Mouse (Mus musculus): ENCODE data around the gene Ankub1.

The Ankub1 gene

DNA sequence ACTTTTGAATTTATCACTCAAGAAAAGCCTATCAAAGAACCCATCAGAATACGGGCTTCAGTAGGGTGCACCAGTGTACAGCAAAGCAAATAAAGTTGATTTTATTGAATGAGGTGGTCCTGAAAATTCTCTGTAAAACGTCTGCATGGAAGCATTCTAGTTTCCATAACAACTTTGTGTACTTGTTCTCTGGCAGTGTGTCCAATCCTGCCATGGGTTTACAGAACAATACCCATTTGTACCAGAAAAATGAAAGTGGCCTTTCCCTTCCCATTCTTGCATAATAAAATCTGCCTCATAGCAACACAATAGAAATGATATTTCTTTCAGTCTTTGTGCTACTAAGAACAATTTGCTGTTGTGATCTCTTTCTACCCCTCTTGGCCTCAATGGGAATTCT is at the start of gene Ankub1:
Gene Ankub1 (minus strand): TSS at position 81 of the 400 bp plus-strand sequence.
- no peak for DNase-seq

DNA sequence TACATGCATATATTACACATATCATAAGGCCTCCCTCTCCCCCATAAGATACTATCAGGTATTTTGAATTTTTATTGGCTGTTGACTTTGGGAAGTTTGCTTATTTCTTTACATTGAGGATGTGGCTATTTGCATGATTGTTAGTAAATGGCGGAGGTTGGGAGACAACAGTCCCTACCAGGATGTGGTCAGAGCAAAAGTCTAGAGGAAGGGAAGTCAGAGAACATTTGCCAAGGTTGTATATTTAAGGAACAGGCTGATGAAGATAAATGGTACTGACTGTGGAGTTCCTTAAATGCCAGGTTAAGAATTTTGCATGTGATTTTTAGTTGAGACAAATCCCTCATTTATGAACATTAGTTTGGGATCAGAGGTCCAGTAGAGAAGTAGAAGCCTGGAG is 47.2 kb upstream of the Ankub1 start:
- no peak for DNase-seq

DNA sequence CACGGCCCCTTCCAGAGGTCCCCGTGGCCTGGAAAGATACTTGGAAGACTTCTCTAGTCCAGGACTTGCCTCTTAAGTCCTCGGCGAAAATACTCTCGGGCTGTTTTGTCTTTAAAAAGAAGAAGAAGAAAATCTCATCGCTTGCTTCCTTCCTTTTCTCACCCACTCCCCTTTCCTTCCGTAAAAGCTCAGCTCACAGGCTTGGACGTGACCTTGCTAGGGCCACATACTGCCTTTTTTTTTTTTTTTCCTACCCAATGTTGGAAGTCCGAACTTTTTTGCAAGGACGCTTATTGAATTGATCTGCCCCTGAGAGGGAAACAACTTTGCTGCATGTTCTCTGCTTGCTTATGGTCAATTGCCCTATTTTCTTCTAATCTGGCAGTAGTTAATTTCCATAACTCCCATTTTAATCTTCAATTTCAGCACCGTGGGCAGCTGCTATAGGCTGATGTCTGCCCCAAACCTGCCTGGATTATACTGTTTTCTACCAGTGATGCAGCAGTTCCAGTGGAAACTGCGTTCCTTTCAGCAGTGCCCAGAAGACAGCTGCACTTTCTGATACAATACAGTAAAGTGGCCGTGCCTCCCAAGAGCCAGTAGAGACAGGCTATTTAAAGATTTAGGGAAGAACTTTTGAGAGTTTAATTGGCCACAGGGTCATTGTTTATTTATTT is 44.0 kb upstream of the Ankub1 start:
- peak in 1 of 2 experiments; percentile 25 for DNase-seq

- peak; percentile 97 to 98 for DNase-seq
Observed at GRCm38 (mm10) chr3:57735511-57736370, 43.1 kb upstream of the Ankub1 start, which contains the start of gene Rnf13. TSS of gene Rnf13 (plus strand) at chr3:57736062.

- DNase-seq: no peak
Observed at GRCm38 (mm10) chr3:57732206-57732915, 39.8 kb upstream of the Ankub1 start.

DNA sequence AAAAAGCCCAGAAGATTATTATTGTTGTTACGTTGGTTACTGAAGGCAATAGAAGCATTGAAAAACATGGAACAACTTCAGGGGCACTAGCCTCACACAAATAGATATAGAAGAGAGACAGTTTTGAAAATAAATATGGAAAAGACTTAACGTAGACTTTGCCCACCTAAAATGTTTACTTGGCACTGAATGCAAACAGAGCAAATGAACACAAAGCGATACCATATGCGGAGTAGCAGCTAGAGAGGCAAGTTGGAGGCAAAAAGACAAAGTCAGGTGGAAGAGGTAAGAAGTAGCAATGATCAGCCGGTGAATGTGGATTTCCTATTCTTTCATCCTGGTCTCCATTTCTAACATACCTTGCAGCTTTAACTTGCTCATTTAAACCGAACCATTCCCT is 21.6 kb upstream of the Ankub1 start:
- no peak for DNase-seq

DNA sequence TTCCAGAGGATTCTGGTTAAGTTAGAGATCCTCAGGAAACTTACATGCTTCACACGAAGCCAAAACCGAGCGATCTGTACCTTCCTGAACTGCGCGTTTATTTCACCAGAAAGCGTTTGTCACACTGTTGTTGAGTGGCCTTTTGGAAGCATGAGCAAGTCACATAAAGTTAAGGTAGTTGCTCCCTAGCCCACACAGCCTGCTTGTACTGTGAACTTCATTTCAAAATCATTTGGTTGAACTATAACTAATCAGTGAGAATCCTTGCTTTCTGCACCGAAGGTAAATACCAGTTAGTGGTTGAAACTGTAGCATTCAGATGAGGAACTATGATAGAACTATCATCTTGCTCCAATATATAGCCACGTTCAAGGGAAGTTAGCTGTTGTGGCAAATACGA is 4.2 kb upstream of the Ankub1 start:
- no peak for DNase-seq

DNA sequence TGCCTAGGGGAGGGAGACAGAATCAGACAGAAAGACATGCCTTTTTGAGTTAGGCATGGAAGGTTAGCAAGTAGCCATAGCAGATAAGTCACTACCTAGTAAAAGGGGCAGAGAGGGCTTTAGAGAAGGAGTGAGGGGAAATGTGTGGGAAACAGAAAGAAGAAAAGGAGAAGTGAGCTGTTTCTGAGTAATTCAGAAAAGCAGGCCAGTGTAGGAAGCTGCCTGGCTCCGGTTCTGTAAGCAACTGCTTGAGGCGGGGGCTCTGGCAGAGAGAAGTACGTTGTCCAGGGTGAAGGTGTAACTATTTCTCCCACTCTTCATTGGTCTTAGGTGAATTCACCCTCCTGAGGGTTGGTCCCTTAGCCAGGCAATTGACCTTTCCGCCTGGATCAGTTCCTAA is 3.6 kb upstream of the Ankub1 start:
- no peak for DNase-seq

GRCm38 (mm10) chr3:57691772-57692171 is 827 bp downstream of the Ankub1 start:
- DNase-seq: no peak

DNA sequence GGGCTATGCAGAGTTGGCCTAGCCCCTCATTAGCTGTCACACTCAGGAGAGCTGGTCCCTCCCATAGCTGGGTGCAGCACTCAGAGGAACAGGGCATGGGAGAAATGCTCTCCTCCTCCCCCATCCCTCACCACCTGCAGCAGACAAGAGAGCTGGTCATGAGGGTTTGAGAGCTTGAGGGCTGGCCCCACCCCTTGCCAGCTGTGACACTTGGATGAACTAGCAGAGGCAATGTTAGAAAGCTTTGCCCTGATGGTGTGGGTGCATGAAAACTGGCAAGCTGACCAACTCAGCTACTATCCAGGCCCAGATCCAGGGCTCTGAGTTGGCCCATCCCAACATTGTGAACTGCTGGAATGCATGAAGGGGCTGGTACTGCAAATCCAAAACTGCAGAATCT is 14.8 kb downstream of the Ankub1 start:
- no peak for DNase-seq

GRCm38 (mm10) chr3:57674075-57674474 is 18.5 kb downstream of the Ankub1 start:
- DNase-seq: no peak

- DNase-seq: no peak
Observed at GRCm38 (mm10) chr3:57673586-57673985, 19.0 kb downstream of the Ankub1 start.

DNA sequence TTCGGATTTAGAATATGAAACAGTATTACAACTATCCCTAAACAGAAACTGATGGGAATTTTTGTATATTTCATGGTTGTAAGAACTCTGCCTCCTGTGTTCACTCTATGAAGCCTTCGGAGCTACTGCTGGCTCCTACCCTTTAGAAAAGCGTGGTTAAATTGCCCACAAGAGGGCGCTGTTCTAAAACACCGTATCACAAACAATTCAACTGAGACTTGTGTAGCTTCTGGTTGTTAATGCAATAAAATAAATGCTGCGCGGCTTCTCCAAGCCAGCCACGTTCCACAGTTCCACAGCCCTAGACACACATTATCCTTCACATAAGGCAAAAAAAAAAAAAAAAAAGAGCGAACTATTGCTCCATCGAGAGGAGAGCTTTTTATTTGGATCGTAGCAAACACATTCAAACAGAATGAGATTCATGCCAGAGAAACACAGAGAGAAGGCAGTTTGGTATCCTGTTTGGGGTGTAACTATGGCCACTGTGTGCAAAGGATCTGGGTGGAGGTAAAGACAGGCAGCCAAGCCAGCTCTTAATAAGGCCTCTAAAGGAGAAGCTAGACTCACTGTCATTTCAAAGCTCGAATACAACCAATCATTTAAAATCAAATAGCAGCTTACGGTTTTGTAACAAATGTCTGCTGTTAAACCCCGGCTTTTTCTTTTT is 25.4 kb downstream of the Ankub1 start:
- peak; percentile 74 to 80 for DNase-seq

DNA sequence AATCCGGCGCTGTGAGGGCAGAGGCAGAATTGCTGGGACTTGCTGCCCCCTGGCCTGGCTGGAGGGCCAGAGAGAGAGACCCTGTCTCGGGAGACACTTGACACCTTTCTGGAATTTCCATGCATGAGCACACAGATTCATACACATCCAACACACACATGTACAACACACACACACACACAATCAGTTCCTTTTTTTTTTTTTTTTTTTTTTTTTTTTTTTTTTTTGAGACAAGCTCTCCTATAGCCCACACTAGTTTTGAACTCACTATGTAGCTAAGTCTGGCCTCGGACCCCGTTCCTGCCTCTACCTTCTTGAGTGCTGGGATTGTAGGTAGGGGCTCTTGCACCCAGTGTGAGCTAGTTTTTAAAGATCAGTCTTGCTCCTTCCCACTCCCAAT is 26.7 kb downstream of the Ankub1 start:
- no peak for DNase-seq

- DNase-seq: no peak
Observed at GRCm38 (mm10) chr3:57664682-57665081, 27.9 kb downstream of the Ankub1 start.

- peak; percentile 52 to 54 for DNase-seq
Observed at GRCm38 (mm10) chr3:57663731-57664130, 28.9 kb downstream of the Ankub1 start.

GRCm38 (mm10) chr3:57658608-57659007 is 34.0 kb downstream of the Ankub1 start:
- DNase-seq: no peak

- no peak for DNase-seq
Observed at GRCm38 (mm10) chr3:57653646-57654045, 39.0 kb downstream of the Ankub1 start.

DNA sequence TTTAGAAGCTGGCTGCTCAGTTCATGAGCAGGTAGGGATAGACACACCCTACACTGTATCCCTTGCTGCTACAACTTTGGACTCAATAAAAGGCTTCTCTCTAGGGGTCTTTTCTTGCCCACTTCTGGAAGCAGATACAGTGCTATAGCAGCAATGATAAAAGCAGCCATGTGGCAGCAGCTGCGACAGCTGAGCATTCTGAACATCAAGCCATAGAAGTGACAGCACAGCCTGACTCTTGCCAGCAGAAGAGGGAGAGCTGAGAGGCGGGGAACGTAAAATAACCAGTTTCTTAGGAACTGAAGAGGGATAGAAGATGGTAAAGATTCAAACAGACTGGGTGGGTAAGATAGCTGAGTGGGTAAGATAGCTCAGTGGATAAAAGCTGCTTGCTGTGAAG is 40.1 kb downstream of the Ankub1 start:
- DNase-seq: no peak

- no peak for DNase-seq
Observed at GRCm38 (mm10) chr3:57651865-57652259, 40.7 kb downstream of the Ankub1 start.

DNA sequence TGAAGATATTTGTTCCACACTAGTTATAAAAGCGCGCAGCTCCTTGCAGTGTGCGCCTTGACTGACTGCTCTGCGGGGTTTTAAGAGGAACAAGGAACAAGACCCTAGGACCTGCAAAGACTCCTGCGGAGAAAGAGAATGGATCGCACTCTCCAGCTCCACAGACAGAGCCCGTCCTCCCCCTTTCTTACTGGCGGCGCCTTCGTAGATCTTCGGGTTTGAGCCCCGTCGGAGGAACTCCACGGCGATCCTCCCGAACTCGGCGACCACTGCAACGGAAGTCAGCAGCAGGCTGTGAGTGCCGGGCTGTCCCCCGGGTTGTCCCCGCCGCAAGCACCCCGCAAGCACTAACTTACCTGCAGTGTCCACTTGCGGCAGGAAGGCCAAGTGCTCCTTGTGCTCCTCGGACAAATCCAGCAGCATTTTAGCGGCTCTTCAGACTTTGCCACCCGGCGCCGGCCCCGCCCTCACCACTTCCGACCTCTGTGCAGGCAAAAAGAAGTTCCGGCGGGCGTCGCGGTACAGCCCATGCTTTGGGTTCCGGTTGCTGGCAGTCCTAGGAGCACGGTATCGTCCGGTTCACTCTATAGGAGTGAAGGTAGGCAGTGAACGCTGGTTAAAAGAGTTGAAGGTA is 41.3 kb downstream of the Ankub1 start, which contains the start of gene Commd2:
Gene Commd2 (minus strand): TSS at position 485 of the 634 bp plus-strand sequence.
- DNase-seq: peak; percentile 92 to 94

DNA sequence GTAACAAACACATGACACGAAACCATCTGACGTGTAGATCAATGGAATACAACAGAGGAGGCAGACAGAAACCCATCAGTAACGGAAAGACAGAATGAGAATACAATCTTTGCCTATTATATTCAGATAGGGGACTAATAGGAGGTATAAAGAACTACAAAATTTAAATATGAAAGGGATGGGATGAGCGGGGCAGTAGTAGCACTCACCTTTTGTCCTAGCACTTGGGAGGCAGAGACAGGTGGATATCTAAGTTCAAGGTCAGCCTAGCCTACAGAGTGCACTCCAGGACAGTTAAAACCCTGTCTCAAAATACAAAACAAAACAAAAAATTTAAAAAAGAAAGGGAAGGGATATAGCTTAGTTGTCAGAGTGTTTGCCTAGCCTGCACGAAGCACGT is 49.4 kb downstream of the Ankub1 start:
- no peak for DNase-seq
